Mouse (Mus musculus) urinary bladder, postnatal 14 days (tissue): ENCODE measurements around the gene Rhod.
A peak's percentile ranks its signal among the peaks of the same experiment; 100 is the strongest.
"Not testable (repeated sequence)": the region's sequence is repeated elsewhere in the genome, so short reads cannot be mapped to it uniquely, and the experiment has no call there.

Experiments used
- DNase-seq: peaks from one replicate; pipeline ENCODE4 v3.0.0; 2021; ENCODE audit warnings: low spot score

Rhod gene

GRCm38 (mm10) chr19:4409062-4409461, 30.2 kb downstream of the Rhod start:
- no peak for DNase-seq

GRCm38 (mm10) chr19:4404840-4405239, 34.4 kb downstream of the Rhod start:
- DNase-seq: no peak

- no peak for DNase-seq
These were observed 40.3 kb downstream of the Rhod start for GRCm38 (mm10) chr19:4398959-4399358.

GRCm38 (mm10) chr19:4398630-4398948, 40.6 kb downstream of the Rhod start:
- DNase-seq: no peak

- DNase-seq: peak; percentile 46
These were observed 41.2 kb downstream of the Rhod start, which contains the start of gene Kdm2a for GRCm38 (mm10) chr19:4397798-4398629. Gene Kdm2a, minus strand, starts transcription at chr19:4398285.

GRCm38 (mm10) chr19:4396998-4397797, 42.0 kb downstream of the Rhod start:
- DNase-seq: peak; percentile 96

- DNase-seq: peak; percentile 22
These were observed 42.9 kb downstream of the Rhod start for GRCm38 (mm10) chr19:4396081-4396997.

GRCm38 (mm10) chr19:4387276-4387675, 52.0 kb downstream of the Rhod start:
- DNase-seq: no peak

- DNase-seq: no peak
These were observed 54.2 kb downstream of the Rhod start for GRCm38 (mm10) chr19:4385026-4385425.

- DNase-seq: no peak
These were observed 54.9 kb downstream of the Rhod start for GRCm38 (mm10) chr19:4384322-4384721.

GRCm38 (mm10) chr19:4383306-4383705, 55.9 kb downstream of the Rhod start:
- no peak for DNase-seq

GRCm38 (mm10) chr19:4382303-4382702, 56.9 kb downstream of the Rhod start:
- not testable (repeated sequence) for DNase-seq
